Mouse (Mus musculus) lung, adult 18-20 months (tissue): ENCODE data around the gene Ppm1l.

Experiments
- DNase-seq, 2 experiments: peaks; one replicate each; pipeline ENCODE4 v3.0.0; 2022; ENCODE audit warnings: mixed read lengths in 2 of 2

Gene Ppm1l

GRCm38 (mm10) chr3:69446989-69447388 lies 130.3 kb downstream of the Ppm1l start:
- DNase-seq: no peak

- no peak for DNase-seq
These were observed 132.4 kb downstream of the Ppm1l start for GRCm38 (mm10) chr3:69449041-69449440.

GRCm38 (mm10) chr3:69454330-69454729 lies 137.7 kb downstream of the Ppm1l start:
- no peak for DNase-seq

GRCm38 (mm10) chr3:69456071-69456470 lies 139.4 kb downstream of the Ppm1l start:
- DNase-seq: no peak

- DNase-seq: no peak
These were observed 142.1 kb downstream of the Ppm1l start for GRCm38 (mm10) chr3:69458756-69459155.

- peak in 1 of 2 experiments; percentile 14 for DNase-seq
These were observed 145.3 kb downstream of the Ppm1l start for GRCm38 (mm10) chr3:69461956-69462355.

- no peak for DNase-seq
These were observed 149.1 kb downstream of the Ppm1l start for GRCm38 (mm10) chr3:69465751-69466150.

GRCm38 (mm10) chr3:69468280-69469008 lies 151.8 kb downstream of the Ppm1l start:
- DNase-seq: no peak

- no peak for DNase-seq
These were observed 152.9 kb downstream of the Ppm1l start for GRCm38 (mm10) chr3:69469463-69470141.

GRCm38 (mm10) chr3:69470142-69470796 lies 153.6 kb downstream of the Ppm1l start:
- no peak for DNase-seq

- no peak for DNase-seq
These were observed 159.3 kb downstream of the Ppm1l start for GRCm38 (mm10) chr3:69475850-69476450.

- peak; percentile 9 to 28 for DNase-seq
These were observed 163.3 kb downstream of the Ppm1l start for GRCm38 (mm10) chr3:69479937-69480336.

- peak; percentile 21 to 54 for DNase-seq
These were observed 165.2 kb downstream of the Ppm1l start for GRCm38 (mm10) chr3:69481835-69482234.

- no peak for DNase-seq
These were observed 167.4 kb downstream of the Ppm1l start for GRCm38 (mm10) chr3:69484006-69484574.

- no peak for DNase-seq
These were observed 167.9 kb downstream of the Ppm1l start for GRCm38 (mm10) chr3:69484582-69484981.

- no peak for DNase-seq
These were observed 168.7 kb downstream of the Ppm1l start for GRCm38 (mm10) chr3:69485347-69485746.

GRCm38 (mm10) chr3:69485756-69486155 lies 169.1 kb downstream of the Ppm1l start:
- no peak for DNase-seq

GRCm38 (mm10) chr3:69487471-69487870 lies 170.8 kb downstream of the Ppm1l start:
- no peak for DNase-seq

GRCm38 (mm10) chr3:69489669-69490068 lies 173.0 kb downstream of the Ppm1l start:
- DNase-seq: no peak

GRCm38 (mm10) chr3:69490981-69491681 lies 174.5 kb downstream of the Ppm1l start:
- DNase-seq: peak; percentile 11 to 39

GRCm38 (mm10) chr3:69494233-69495010 lies 177.8 kb downstream of the Ppm1l start:
- no peak for DNase-seq

- no peak for DNase-seq
These were observed 180.5 kb downstream of the Ppm1l start for GRCm38 (mm10) chr3:69497178-69497577.
